ENCODE assay signal across 9 mouse cellular contexts in the genomic region with DNA sequence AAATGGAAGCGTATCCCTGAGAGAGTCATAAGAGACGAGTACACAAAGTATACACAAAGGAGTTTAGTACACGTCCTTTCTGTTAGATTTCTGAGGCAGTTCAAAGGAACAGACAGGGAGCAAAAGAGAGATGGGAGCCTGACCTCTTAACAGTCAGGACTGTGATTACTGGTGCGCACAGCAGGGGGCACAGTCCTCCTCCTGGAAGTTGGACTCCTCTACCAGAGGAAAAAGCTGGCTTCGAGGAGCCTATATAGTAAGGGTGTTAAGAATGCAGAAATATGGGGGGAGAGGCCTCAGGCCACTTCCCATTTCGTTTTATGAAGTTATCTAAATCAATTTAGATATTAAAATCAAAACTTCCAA. TPM values are rescaled to one million over a fixed set of nuclear protein-coding genes. Genes with fewer than 3 reads are reported as not detected.
A peak's percentile ranks its signal among the peaks of the same experiment; 100 is the strongest.
DNase-seq lines count a peak whose midpoint lies in the region; ATAC-seq and TF ChIP-seq lines count a peak whose summit lies in the region.
"Had no signal": no experiment of that assay in that cellular context is flagged by ENCODE, and none has a peak within 500 bp of the region (broad histone marks: within the 10 kb centered on the region; RNA-seq: fewer than 3 reads in every experiment).

No protein-coding gene starts in this region.

- TF ChIP-seq CTCF in C2C12 (IDR thresholded peaks at IDR 0.05; ENCODE audit: control insufficient read depth, insufficient read depth, insufficient read length) = peak; percentile 42
- peak; percentile 60 for TF ChIP-seq CTCF in heart, postnatal 0 days (IDR thresholded peaks at IDR 0.05; ENCODE audit: low read depth)

- H3K79me3 ChIP-seq in C2C12 (ENCODE audit: low read depth) = peaks cover 36% of the 10 kb centered on the region

- no peak for TF ChIP-seq EP300 in heart, postnatal 0 days (IDR thresholded peaks at IDR 0.05; ENCODE audit: low read depth)

- 30% methylated on average over 6 of the region's 6 CpGs for WGBS in heart, postnatal 0 days
- 33% methylated on average over 6 of the region's 6 CpGs for WGBS in neural tube, embryonic 13.5 days

- H3K9me3 ChIP-seq in heart, postnatal 0 days (replicated peaks; ENCODE audit: control insufficient read depth, low read length) = no peaks in the 10 kb centered on the region
- no peaks in the 10 kb centered on the region for H3K9me3 ChIP-seq in neural tube, embryonic 13.5 days

- H3K4me3 ChIP-seq in C2C12 (ENCODE audit: insufficient read depth, poor library complexity, severe bottlenecking) = peak overlapping the region; percentile 87
- H3K4me3 ChIP-seq in heart, postnatal 0 days (ENCODE audit: low read depth, low read length) = peak overlapping the region; percentile 82
- H3K4me3 ChIP-seq in neural tube, embryonic 13.5 days = peak overlapping the region; percentile 83

- peak; percentile 81 for DNase-seq in ZHBTc4 (ENCODE audit: low read depth, low spot score)
- DNase-seq in embryo, embryonic 9.5 days (ENCODE audit: extremely low spot score) = peak; percentile 52
- DNase-seq in heart, postnatal 0 days (ENCODE audit: low spot score) = peak; percentile 65
- DNase-seq in kidney, postnatal 4 days = peak; percentile 79 to 86
- peak; percentile 42 to 65 for DNase-seq in lung, adult 18-20 months
- peak; percentile 56 for DNase-seq in thymus, postnatal 14 days

- H3K4me1 ChIP-seq in heart, postnatal 0 days (ENCODE audit: control insufficient read depth, insufficient read depth) = peaks cover 14% of the 10 kb centered on the region
- H3K4me1 ChIP-seq in neural tube, embryonic 13.5 days (replicated peaks) = peaks cover 36% of the 10 kb centered on the region

- H3K36me3 ChIP-seq in C2C12 (ENCODE audit: control insufficient read depth, insufficient read depth) = no peaks in the 10 kb centered on the region
- no peaks in the 10 kb centered on the region for H3K36me3 ChIP-seq in heart, postnatal 0 days (replicated peaks; ENCODE audit: control insufficient read depth, insufficient read depth, low read length)
- no peaks in the 10 kb centered on the region for H3K36me3 ChIP-seq in neural tube, embryonic 13.5 days

- no peaks in the 10 kb centered on the region for H3K27me3 ChIP-seq in C2C12 (ENCODE audit: control insufficient read depth, insufficient read depth, insufficient read length)
- no peaks in the 10 kb centered on the region for H3K27me3 ChIP-seq in heart, postnatal 0 days (ENCODE audit: control insufficient read depth, insufficient read depth, low read length)
- H3K27me3 ChIP-seq in neural tube, embryonic 13.5 days = no peaks in the 10 kb centered on the region

- peak overlapping the region; percentile 33 for H3ac ChIP-seq in C2C12 (ENCODE audit: control insufficient read depth, insufficient read length, low read depth)

- peak overlapping the region; percentile 99; the same call in 1 of the 2 replicates for H3K9ac ChIP-seq in heart, postnatal 0 days (replicated peaks; ENCODE audit: low read depth, low read length)
- peak overlapping the region; percentile 93 for H3K9ac ChIP-seq in neural tube, embryonic 13.5 days

- ATAC-seq in heart, postnatal 0 days (ENCODE audit: insufficient read depth, low read depth) = peak; percentile 25; the same call in 1 of the 2 replicates
- peak; percentile 36; the same call in 1 of the 2 replicates for ATAC-seq in neural tube, embryonic 13.5 days (ENCODE audit: low read depth)

- H3K79me2 ChIP-seq in C2C12 (ENCODE audit: control insufficient read depth, insufficient read depth) = peaks cover 51% of the 10 kb centered on the region

- peak overlapping the region; percentile 81 for H3K4me2 ChIP-seq in heart, postnatal 0 days (ENCODE audit: low read depth, low read length)
- H3K4me2 ChIP-seq in neural tube, embryonic 13.5 days = peak overlapping the region; percentile 79

- H3K27ac ChIP-seq in heart, postnatal 0 days (ENCODE audit: low read depth) = peak overlapping the region; percentile 97; the same call in 1 of the 2 replicates
- peak overlapping the region; percentile 97; the same call in 1 of the 2 replicates for H3K27ac ChIP-seq in neural tube, embryonic 13.5 days (replicated peaks)

TF ChIP-seq in C2C12, 6 proteins besides CTCF, POLR2A, EP300 and RAD21:
- TF ChIP-seq MYOG (IDR thresholded peaks at IDR 0.05; ENCODE audit: control insufficient read depth, extremely low read depth, insufficient read length) (no peak), FOSL1 (IDR thresholded peaks at IDR 0.05; ENCODE audit: insufficient read depth, low read length, poor library complexity, severe bottlenecking) (no peak), MAX (IDR thresholded peaks at IDR 0.05) (no peak), USF1 (IDR thresholded peaks at IDR 0.05; ENCODE audit: low read depth) (no peak), CEBPB (IDR thresholded peaks at IDR 0.05; ENCODE audit: low read depth) (no peak), MYOD1 (IDR thresholded peaks at IDR 0.05; ENCODE audit: control insufficient read depth, insufficient read length, low read depth) (no peak)
TF ChIP-seq in C2C12: peak in this region for 0.

RNA-seq across cellular contexts. Expression of gene Mapkapk5, which starts 0.8 kb away (rescaled TPM):
- polyA plus RNA-seq in C2C12 (2012; fragmentation: generic; extraction: Trizol) = 68.7 TPM
- total RNA-seq in heart, postnatal 0 days (2014; rRNA removed; ENCODE audit: low replicate concordance) = 61.7 and 65.2 TPM in 2 replicates
- 30.6 and 31.0 TPM in 2 replicates for polyA plus RNA-seq in heart, postnatal 0 days (2015; fragmentation: Nextera tagmentation; extraction: Ambion mirVana)
- 59.6 and 59.7 TPM in 2 replicates for polyA plus RNA-seq in neural tube, embryonic 13.5 days (2015; fragmentation: Nextera tagmentation; extraction: Ambion mirVana)

RNA-seq across cellular contexts. Expression of gene Adam1a, which starts 1.2 kb away (rescaled TPM):
- polyA plus RNA-seq in C2C12 (2012; fragmentation: generic; extraction: Trizol) = 0.99 TPM
- total RNA-seq in heart, postnatal 0 days (2014; rRNA removed; ENCODE audit: low replicate concordance) = 1.5 and 4.1 TPM in 2 replicates
- polyA plus RNA-seq in heart, postnatal 0 days (2015; fragmentation: Nextera tagmentation; extraction: Ambion mirVana) = 0.44 and 0.48 TPM in 2 replicates
- polyA plus RNA-seq in neural tube, embryonic 13.5 days (2015; fragmentation: Nextera tagmentation; extraction: Ambion mirVana) = 2.4 and 4.1 TPM in 2 replicates

RNA-seq across cellular contexts. Expression of gene Gm42878, which starts 1.2 kb away (rescaled TPM):
- polyA plus RNA-seq in C2C12 (2012; fragmentation: generic; extraction: Trizol) = not detected
- 0.11 and 0.15 TPM in 2 replicates for total RNA-seq in heart, postnatal 0 days (2014; rRNA removed; ENCODE audit: low replicate concordance)
- not detected in 2 replicates for polyA plus RNA-seq in heart, postnatal 0 days (2015; fragmentation: Nextera tagmentation; extraction: Ambion mirVana)
- not detected in 2 replicates for polyA plus RNA-seq in neural tube, embryonic 13.5 days (2015; fragmentation: Nextera tagmentation; extraction: Ambion mirVana)

RNA-seq across cellular contexts. Expression of gene Adam1b, which starts 43.3 kb away (rescaled TPM):
- not detected for polyA plus RNA-seq in C2C12 (2012; fragmentation: generic; extraction: Trizol)
- total RNA-seq in heart, postnatal 0 days (2014; rRNA removed; ENCODE audit: low replicate concordance) = not detected in 2 replicates
- polyA plus RNA-seq in heart, postnatal 0 days (2015; fragmentation: Nextera tagmentation; extraction: Ambion mirVana) = 0.14 TPM in 2 replicates
- not detected in 2 replicates for polyA plus RNA-seq in neural tube, embryonic 13.5 days (2015; fragmentation: Nextera tagmentation; extraction: Ambion mirVana)
- total RNA-seq: layer of hippocampus, adult 8-10 months had no signal

RNA-seq across cellular contexts. Expression of gene Aldh2, which starts 47.1 kb away (rescaled TPM):
- polyA plus RNA-seq in C2C12 (2012; fragmentation: generic; extraction: Trizol) = 225 TPM
- 101 and 114 TPM in 2 replicates for total RNA-seq in heart, postnatal 0 days (2014; rRNA removed; ENCODE audit: low replicate concordance)
- 126 and 127 TPM in 2 replicates for polyA plus RNA-seq in heart, postnatal 0 days (2015; fragmentation: Nextera tagmentation; extraction: Ambion mirVana)
- polyA plus RNA-seq in neural tube, embryonic 13.5 days (2015; fragmentation: Nextera tagmentation; extraction: Ambion mirVana) = 126 and 133 TPM in 2 replicates

Comparison
In these comparisons a context has a peak if more than half of its experiments do, and no peak if none do; other contexts are left out.
1. Peak in every context shown above with its lines: DNase-seq, ATAC-seq, H3K4me3 ChIP-seq and H3K27ac ChIP-seq.